Mouse (Mus musculus) ZHBTc4 (cell line): ENCODE measurements around the gene Egfl7.

Source experiments
- DNase-seq: peaks from one replicate; pipeline ENCODE4 v3.0.0-alpha.2; 2011; ENCODE audit warnings: low read depth, low spot score

Gene Egfl7

GRCm38 (mm10) chr2:26638572-26638971, 58.8 kb downstream of the Egfl7 start:
- no peak for DNase-seq

GRCm38 (mm10) chr2:26639083-26639482, 59.3 kb downstream of the Egfl7 start:
- DNase-seq, result peak; percentile 86

GRCm38 (mm10) chr2:26639838-26640830, 60.3 kb downstream of the Egfl7 start:
- peak; percentile 97 for DNase-seq

- no peak for DNase-seq
These were observed 61.3 kb downstream of the Egfl7 start for GRCm38 (mm10) chr2:26641006-26641647.
